Mouse (Mus musculus) thymus, adult 2 months (tissue): ENCODE measurements around the gene Pla2g3. TPM values are rescaled to one million over a fixed set of nuclear protein-coding genes. Genes with fewer than 3 reads are reported as not detected.

Source experiments
- DNase-seq: peaks from one replicate; pipeline ENCODE4 v3.0.0; 2021
- H3K27ac ChIP-seq: fragments of 200-500 bp; 2 replicates; pipeline ENCODE4 v1.5.1; 2012; ENCODE audit warnings: low read length, control low read depth; ENCODE audit not compliant: control insufficient read depth, insufficient read depth
- H3K27me3 ChIP-seq: fragments of 200-500 bp; 2 replicates; pipeline ENCODE4 v1.6.1; 2012; ENCODE audit warnings: mild to moderate bottlenecking, low read length, moderate library complexity, mixed read lengths; ENCODE audit not compliant: control insufficient read depth, insufficient read depth
- H3K36me3 ChIP-seq: fragments of 200-500 bp; 2 replicates; pipeline ENCODE4 v1.6.1; 2012; ENCODE audit warnings: mild to moderate bottlenecking, low read length, moderate library complexity; ENCODE audit not compliant: control insufficient read depth, insufficient read depth
- H3K4me1 ChIP-seq: fragments of 200-500 bp; replicated peaks from 2 replicates; pipeline ENCODE4 v1.6.1; 2012; ENCODE audit warnings: low read length; ENCODE audit not compliant: control insufficient read depth, insufficient read depth
- H3K4me3 ChIP-seq: fragments of 200-500 bp; 2 replicates; pipeline ENCODE4 v1.5.1; 2012; ENCODE audit warnings: mild to moderate bottlenecking, low read length, control low read depth, moderate library complexity; ENCODE audit not compliant: control insufficient read depth, insufficient read depth
- CTCF ChIP-seq: fragments of 200-500 bp; IDR thresholded peaks from 2 replicates; pipeline ENCODE4 v1.5.1; 2012; ENCODE audit warnings: mild to moderate bottlenecking, control low read depth, low read length, moderate library complexity, borderline replicate concordance; ENCODE audit not compliant: control insufficient read depth, poor library complexity, insufficient read depth; ENCODE audit errors: extremely low read depth
- POLR2A ChIP-seq: fragments of 200-500 bp; IDR thresholded peaks from 2 replicates; pipeline ENCODE4 v1.6.1; 2012; ENCODE audit warnings: mild to moderate bottlenecking, low read length, control low read depth, moderate library complexity; ENCODE audit not compliant: control insufficient read depth, poor library complexity, insufficient read depth; ENCODE audit errors: extremely low read depth
- WGBS: fragments of 180-500 bp; shearing (Covaris S2); methylation state at CpG from one replicate; pipeline ENCODE4 v1.1.7; 2018; 5-methylcytosine and 5-hydroxymethylcytosine counted together
- polyA plus RNA-seq: library from polyadenylated mRNA; depleted of rRNA; stranded (reverse); fragments of >200 nt; gene quantifications from 2 replicates; pipeline ENCODE4 v1.2.3, GENCODE M21; 2012

Pla2g3 gene
- polyA plus RNA-seq, 1 experiment = 1.9 TPM

- H3K4me1 ChIP-seq = no peaks in the 10 kb centered on the region
- H3K27me3 ChIP-seq = no peaks in the 10 kb centered on the region
- DNase-seq = no peak
- no peak overlapping the region for H3K4me3 ChIP-seq
- no peak overlapping the region for H3K27ac ChIP-seq
- TF ChIP-seq CTCF = no peak
- TF ChIP-seq POLR2A = no peak
- 98% methylated on average over 7 of the region's 7 CpGs for WGBS
- no peaks in the 10 kb centered on the region for H3K36me3 ChIP-seq
These were observed 35.9 kb downstream of the Pla2g3 start for GRCm38 (mm10) chr11:3523840-3524582.

GRCm38 (mm10) chr11:3525560-3525959, 37.5 kb downstream of the Pla2g3 start:
- DNase-seq = no peak
- TF ChIP-seq CTCF = no peak
- TF ChIP-seq POLR2A = no peak
- Histone ChIP-seq H3K4me3 (no peak overlapping the region), H3K4me1 (no peaks in the 10 kb centered on the region), H3K36me3 (peaks cover 10% of the 10 kb centered on the region; the same call in 1 of the 2 replicates), H3K27me3 (no peaks in the 10 kb centered on the region), H3K27ac (no peak overlapping the region)
- WGBS = 97% methylated on average over 4 of the region's 4 CpGs

GRCm38 (mm10) chr11:3526207-3526606, 38.1 kb downstream of the Pla2g3 start:
- no peaks in the 10 kb centered on the region for H3K4me1 ChIP-seq
- no peaks in the 10 kb centered on the region for H3K27me3 ChIP-seq
- no peak for DNase-seq
- H3K36me3 ChIP-seq = peaks cover 10% of the 10 kb centered on the region; the same call in 1 of the 2 replicates
- no peak overlapping the region for H3K4me3 ChIP-seq
- H3K27ac ChIP-seq = no peak overlapping the region
- TF ChIP-seq CTCF = no peak
- TF ChIP-seq POLR2A = no peak
- WGBS = 96% methylated on average over 9 of the region's 9 CpGs

GRCm38 (mm10) chr11:3526979-3527738, 39.1 kb downstream of the Pla2g3 start:
- Histone ChIP-seq H3K27ac (no peak overlapping the region), H3K4me1 (no peaks in the 10 kb centered on the region), H3K36me3 (peaks cover 10% of the 10 kb centered on the region; the same call in 1 of the 2 replicates), H3K27me3 (no peaks in the 10 kb centered on the region), H3K4me3 (no peak overlapping the region)
- WGBS = 98% methylated on average over 24 of the region's 24 CpGs
- TF ChIP-seq POLR2A (no peak), CTCF (no peak)
- no peak for DNase-seq

GRCm38 (mm10) chr11:3527766-3528165, 39.7 kb downstream of the Pla2g3 start:
- no peak overlapping the region for H3K4me3 ChIP-seq
- no peaks in the 10 kb centered on the region for H3K4me1 ChIP-seq
- no peaks in the 10 kb centered on the region for H3K27me3 ChIP-seq
- peaks cover 10% of the 10 kb centered on the region; the same call in 1 of the 2 replicates for H3K36me3 ChIP-seq
- DNase-seq = no peak
- H3K27ac ChIP-seq = no peak overlapping the region
- WGBS = 94% methylated on average over 8 of the region's 8 CpGs
- no peak for TF ChIP-seq POLR2A
- TF ChIP-seq CTCF = no peak

GRCm38 (mm10) chr11:3528208-3528607, 40.1 kb downstream of the Pla2g3 start:
- peaks cover 10% of the 10 kb centered on the region; the same call in 1 of the 2 replicates for H3K36me3 ChIP-seq
- DNase-seq = no peak
- WGBS = 95% methylated on average over 6 of the region's 6 CpGs

More at GRCm38 (mm10) chr11:3528208-3528607, 40.1 kb downstream of the Pla2g3 start:
- no peaks in the 10 kb centered on the region for H3K4me1 ChIP-seq
- no peak for TF ChIP-seq CTCF
- no peak for TF ChIP-seq POLR2A
- no peak overlapping the region for H3K27ac ChIP-seq
- no peaks in the 10 kb centered on the region for H3K27me3 ChIP-seq
- H3K4me3 ChIP-seq = no peak overlapping the region
